Mouse (Mus musculus) bone marrow, adult 2 months (tissue): ENCODE data around the gene Zfp78.

ENCODE experiments used
- CTCF ChIP-seq: fragments of 200-500 bp; IDR thresholded peaks from 2 replicates; pipeline ENCODE4 v1.5.1; 2011; ENCODE audit warnings: low read length, control low read depth; ENCODE audit not compliant: control insufficient read depth, insufficient read depth
- POLR2A ChIP-seq: fragments of 200-500 bp; IDR thresholded peaks from 2 replicates; pipeline ENCODE4 v1.6.1; 2011; ENCODE audit warnings: low read depth, mild to moderate bottlenecking, control low read depth, low read length, borderline replicate concordance; ENCODE audit not compliant: control insufficient read depth

GRCm38 (mm10) chr7:6361756-6362155 lies 1.3 kb upstream of the Zfp78 start:
- no peak for TF ChIP-seq POLR2A
- no peak for TF ChIP-seq CTCF
